Mouse (Mus musculus): ENCODE measurements around the gene Enpp1.

DNA sequence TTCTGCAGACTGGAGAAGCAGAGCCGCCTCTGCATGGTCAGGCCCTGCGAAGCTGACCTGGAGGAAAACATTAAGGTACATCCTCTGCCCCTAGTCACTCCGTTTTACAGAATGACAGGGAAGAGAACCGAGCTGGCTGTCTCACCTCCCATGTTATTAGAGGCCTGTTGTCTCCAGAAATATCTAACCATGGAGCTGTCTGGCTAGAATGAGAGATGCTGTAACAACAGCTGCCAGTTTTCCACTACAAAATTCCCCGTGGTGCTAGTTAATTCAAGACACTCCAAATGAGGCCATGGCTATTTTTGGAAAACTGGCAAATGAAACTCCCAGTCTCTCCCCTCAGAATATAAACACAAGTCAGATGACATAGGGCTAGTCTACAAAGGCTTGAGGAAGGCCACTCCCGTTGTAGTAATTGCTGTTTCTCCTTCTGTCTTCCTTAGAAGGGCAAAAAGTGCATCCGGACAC is 115.1 kb downstream of the Enpp1 start:
- TF ChIP-seq CTCF (IDR thresholded peaks at IDR 0.05; ENCODE audit: borderline replicate concordance, control insufficient read depth, extremely low read depth, insufficient read depth, low read length, poor library complexity) (no peak), POLR2A (IDR thresholded peaks at IDR 0.05; ENCODE audit: control insufficient read depth, extremely low read depth, insufficient read depth, low read length, poor library complexity) (no peak)
